Mouse (Mus musculus) forebrain, embryonic 15.5 days (tissue): ENCODE data around the gene Flywch2. TPM values are rescaled to one million over a fixed set of nuclear protein-coding genes. Genes with fewer than 3 reads are reported as not detected.

ENCODE experiments used
- ATAC-seq: fragments of 200-750 bp; cut with Nextera tagmentation; replicated peaks from 2 replicates; pipeline ENCODE4 v1.8.0; 2017; ENCODE audit warnings: mild to moderate bottlenecking, moderate TSS enrichment, moderate library complexity
- H3K27ac ChIP-seq: fragments of 300-500 bp; sonication (generic); replicated peaks from 2 replicates; pipeline ENCODE4 v1.5.1; 2015; ENCODE audit warnings: mild to moderate bottlenecking, inconsistent platforms
- H3K27me3 ChIP-seq: fragments of 300-500 bp; sonication (generic); 2 replicates; pipeline ENCODE4 v1.6.1; 2015; ENCODE audit warnings: inconsistent platforms
- H3K36me3 ChIP-seq: fragments of 300-500 bp; sonication (generic); 2 replicates; pipeline ENCODE4 v1.6.1; 2015; ENCODE audit warnings: mild to moderate bottlenecking, inconsistent platforms
- H3K4me1 ChIP-seq: fragments of 300-500 bp; sonication (generic); 2 replicates; pipeline ENCODE4 v1.6.1; 2015; ENCODE audit warnings: inconsistent platforms
- H3K4me2 ChIP-seq: fragments of 300-500 bp; sonication (generic); replicated peaks from 2 replicates; pipeline ENCODE4 v1.6.1; 2015; ENCODE audit warnings: mild to moderate bottlenecking, inconsistent platforms
- H3K4me3 ChIP-seq: fragments of 300-500 bp; sonication (generic); 2 replicates; pipeline ENCODE4 v1.5.1; 2015; ENCODE audit warnings: mild to moderate bottlenecking, inconsistent platforms
- H3K9ac ChIP-seq: fragments of 300-500 bp; sonication (generic); replicated peaks from 2 replicates; pipeline ENCODE4 v1.6.1; 2015; ENCODE audit warnings: mild to moderate bottlenecking, inconsistent platforms
- H3K9me3 ChIP-seq: fragments of 300-500 bp; sonication (generic); 2 replicates; pipeline ENCODE4 v1.6.1; 2016; ENCODE audit warnings: inconsistent platforms
- WGBS: fragments of 180-500 bp; shearing (Covaris S2); methylation state at CpG from one replicate; pipeline ENCODE4 v1.1.7; 2015; ENCODE audit warnings: mixed read lengths; 5-methylcytosine and 5-hydroxymethylcytosine counted together
- microRNA-seq: library from miRNA; unstranded; fragments of <30 nt; microRNA quantifications from one replicate; pipeline ENCODE4, GENCODE M21; 2016
- polyA plus RNA-seq: library from polyadenylated mRNA; unstranded; fragments of >200 nt; fragmentation: Nextera tagmentation; extraction: Ambion mirVana; gene quantifications from 2 replicates; pipeline ENCODE4 v1.2.1, GENCODE M21; 2015

The Flywch2 gene
- polyA plus RNA-seq, 1 experiment from 2014 or later, result 31.9 TPM

DNA sequence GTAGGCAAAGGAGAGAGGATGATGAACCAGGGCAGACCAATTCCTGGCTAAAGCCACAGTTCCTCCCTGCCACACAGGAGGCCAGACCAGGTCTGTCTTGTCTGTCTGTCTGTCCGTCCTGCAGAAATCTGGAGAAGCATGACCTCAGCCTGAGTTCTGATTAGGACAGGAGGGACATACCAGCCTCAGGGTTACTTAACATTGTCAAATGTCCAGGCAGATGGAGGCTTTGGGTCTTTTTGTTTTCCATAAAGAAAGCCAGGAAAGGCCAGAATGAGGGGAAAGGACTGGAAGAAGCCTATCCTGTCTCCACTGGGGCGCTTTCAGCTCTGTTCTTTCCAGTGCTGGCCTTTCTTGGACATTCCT, 47.1 kb downstream of the Flywch2 start:
- Histone ChIP-seq H3K4me3 (peak overlapping the region; percentile 89), H3K9ac (peak overlapping the region; percentile 78), H3K36me3 (peaks cover 13% of the 10 kb centered on the region), H3K27me3 (peaks cover 33% of the 10 kb centered on the region), H3K27ac (0 out of 2 replicates have a peak overlapping the region, but pooled peaks have one; percentile 78), H3K4me1 (peaks cover 35% of the 10 kb centered on the region), H3K9me3 (no peaks in the 10 kb centered on the region), H3K4me2 (peak overlapping the region; percentile 94)
- ATAC-seq, result no peak
- 24% methylated on average over 2 of the region's 2 CpGs for WGBS

- H3K4me2 ChIP-seq, result peak overlapping the region; percentile 94
- no peak overlapping the region for H3K9ac ChIP-seq
- H3K36me3 ChIP-seq, result peaks cover 13% of the 10 kb centered on the region
- H3K4me1 ChIP-seq, result peaks cover 35% of the 10 kb centered on the region
- no peak for ATAC-seq
- H3K9me3 ChIP-seq, result no peaks in the 10 kb centered on the region
- 62% methylated on average over 15 of the region's 15 CpGs for WGBS
- H3K27me3 ChIP-seq, result peaks cover 23% of the 10 kb centered on the region
- 0 out of 2 replicates have a peak overlapping the region, but pooled peaks have one; percentile 89 for H3K4me3 ChIP-seq
- no peak overlapping the region for H3K27ac ChIP-seq
Measured at GRCm38 (mm10) chr17:23737493-23738445, 48.1 kb downstream of the Flywch2 start.

DNA sequence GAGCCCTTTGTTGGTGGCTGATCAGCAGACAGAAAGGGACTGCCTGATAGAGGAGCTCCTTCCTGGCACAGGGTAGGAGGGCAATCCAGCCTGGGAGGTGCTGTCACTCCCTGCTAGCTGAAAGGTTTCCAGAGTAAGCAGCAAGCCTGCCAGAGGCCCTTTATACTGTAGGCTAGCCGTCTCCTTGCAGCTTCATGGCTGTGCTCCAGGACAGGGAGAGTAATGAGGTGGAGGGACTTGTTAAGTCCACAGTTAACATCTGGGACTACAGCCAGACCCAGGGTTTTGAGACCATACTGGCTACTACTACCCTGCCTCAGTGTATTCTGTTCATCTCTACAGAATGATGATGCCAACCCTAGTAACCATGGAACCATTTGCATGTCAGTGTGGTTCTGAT, 51.5 kb downstream of the Flywch2 start:
- peaks cover 13% of the 10 kb centered on the region for H3K36me3 ChIP-seq
- no peak overlapping the region for H3K4me2 ChIP-seq
- H3K27me3 ChIP-seq, result no peaks in the 10 kb centered on the region
- no peak overlapping the region for H3K9ac ChIP-seq
- no peak for ATAC-seq
- H3K9me3 ChIP-seq, result no peaks in the 10 kb centered on the region
- H3K27ac ChIP-seq, result no peak overlapping the region
- peaks cover 17% of the 10 kb centered on the region for H3K4me1 ChIP-seq
- WGBS, result 36% methylated on average over 1 of the region's 1 CpGs
- no peak overlapping the region for H3K4me3 ChIP-seq

- Histone ChIP-seq H3K4me3 (no peak overlapping the region), H3K4me2 (no peak overlapping the region), H3K9me3 (no peaks in the 10 kb centered on the region), H3K36me3 (no peaks in the 10 kb centered on the region; the same call in 1 of the 2 replicates), H3K4me1 (peaks cover 14% of the 10 kb centered on the region), H3K9ac (no peak overlapping the region), H3K27ac (no peak overlapping the region), H3K27me3 (no peaks in the 10 kb centered on the region)
- no peak for ATAC-seq
- WGBS, result 87% methylated on average over 1 of the region's 1 CpGs
Measured at GRCm38 (mm10) chr17:23730441-23730840, 55.4 kb downstream of the Flywch2 start.

Small RNA genes lying within 50 kb of the gene (microRNA-seq; reads per million reads assigned to microRNA genes)
- gene Mir5125, result 1.8 reads per million

Other genes with a start within 250 kb of the Flywch2 start
- 21.0 and 21.5 TPM in 2 replicates for gene Zfp213, start 221.8 kb downstream of the Flywch2 start, polyA plus RNA-seq
- 26.9 and 30.2 TPM in 2 replicates for gene Zfp13, start 186.6 kb downstream of the Flywch2 start, polyA plus RNA-seq
- gene Zscan10, start 185.2 kb downstream of the Flywch2 start, polyA plus RNA-seq, result not detected in 2 replicates
- 1.3 and 1.7 TPM in 2 replicates for gene Mmp25, start 140.8 kb downstream of the Flywch2 start, polyA plus RNA-seq
- 0.22 TPM in 1 of 2 replicates, not detected in the other for gene Bicdl2, start 125.6 kb downstream of the Flywch2 start, polyA plus RNA-seq
- 90.3 and 92.0 TPM in 2 replicates for gene Hcfc1r1, start 112.5 kb downstream of the Flywch2 start, polyA plus RNA-seq
- gene Thoc6, start 112.2 kb downstream of the Flywch2 start, polyA plus RNA-seq, result 39.4 and 39.5 TPM in 2 replicates
- 3.6 and 5.5 TPM in 2 replicates for gene Tnfrsf12a, start 108.6 kb downstream of the Flywch2 start, polyA plus RNA-seq
- gene Cldn6, start 106.8 kb downstream of the Flywch2 start, polyA plus RNA-seq, result 0.42 and 0.50 TPM in 2 replicates
- 1.2 TPM in 2 replicates for gene Cldn9, start 102.1 kb downstream of the Flywch2 start, polyA plus RNA-seq
- not detected in 2 replicates for gene 1520401A03Rik, start 63.3 kb downstream of the Flywch2 start, polyA plus RNA-seq
- 26.7 and 28.4 TPM in 2 replicates for gene Pkmyt1, start 59.7 kb downstream of the Flywch2 start, polyA plus RNA-seq
- gene Paqr4, start 45.2 kb downstream of the Flywch2 start, polyA plus RNA-seq, result 39.4 and 39.7 TPM in 2 replicates
- 0.48 and 0.50 TPM in 2 replicates for gene Kremen2, start 40.2 kb downstream of the Flywch2 start, polyA plus RNA-seq
- gene Flywch1, start 14.5 kb downstream of the Flywch2 start, polyA plus RNA-seq, result 162 and 164 TPM in 2 replicates
- 562 and 569 TPM in 2 replicates for gene Srrm2, start 4.5 kb upstream of the Flywch2 start, polyA plus RNA-seq
- 1,149 and 1,206 TPM in 2 replicates for gene Elob, start 43.1 kb upstream of the Flywch2 start, polyA plus RNA-seq
- gene Prss33, start 50.0 kb upstream of the Flywch2 start, polyA plus RNA-seq, result not detected in 2 replicates
- gene Prss32, start 57.8 kb upstream of the Flywch2 start, polyA plus RNA-seq, result not detected in 2 replicates
- gene Prss41, start 58.1 kb upstream of the Flywch2 start, polyA plus RNA-seq, result 0.52 and 1.0 TPM in 2 replicates
- not detected in 2 replicates for gene Prss21, start 82.0 kb upstream of the Flywch2 start, polyA plus RNA-seq
- not detected in 2 replicates for gene Dcpp1, start 94.8 kb upstream of the Flywch2 start, polyA plus RNA-seq
- gene Dcpp2, start 94.8 kb upstream of the Flywch2 start, polyA plus RNA-seq, result not detected in 2 replicates
- not detected in 2 replicates for gene Dcpp3, start 131.4 kb upstream of the Flywch2 start, polyA plus RNA-seq
- not detected in 2 replicates for gene Sbp, start 155.6 kb upstream of the Flywch2 start, polyA plus RNA-seq
- gene Sbpl, start 169.2 kb upstream of the Flywch2 start, polyA plus RNA-seq, result not detected in 2 replicates
- not detected in 2 replicates for gene Prss30, start 194.5 kb upstream of the Flywch2 start, polyA plus RNA-seq
- gene Prss22, start 212.0 kb upstream of the Flywch2 start, polyA plus RNA-seq, result not detected in 2 replicates